Mouse (Mus musculus): ENCODE data around the gene Irgc1. TPM values are rescaled to one million over a fixed set of nuclear protein-coding genes. Genes with fewer than 3 reads are reported as not detected.
A peak's percentile ranks its signal among the peaks of the same experiment; 100 is the strongest.

Gene Irgc1
- polyA plus RNA-seq, 1 experiment from 2014 or later: not detected

DNA sequence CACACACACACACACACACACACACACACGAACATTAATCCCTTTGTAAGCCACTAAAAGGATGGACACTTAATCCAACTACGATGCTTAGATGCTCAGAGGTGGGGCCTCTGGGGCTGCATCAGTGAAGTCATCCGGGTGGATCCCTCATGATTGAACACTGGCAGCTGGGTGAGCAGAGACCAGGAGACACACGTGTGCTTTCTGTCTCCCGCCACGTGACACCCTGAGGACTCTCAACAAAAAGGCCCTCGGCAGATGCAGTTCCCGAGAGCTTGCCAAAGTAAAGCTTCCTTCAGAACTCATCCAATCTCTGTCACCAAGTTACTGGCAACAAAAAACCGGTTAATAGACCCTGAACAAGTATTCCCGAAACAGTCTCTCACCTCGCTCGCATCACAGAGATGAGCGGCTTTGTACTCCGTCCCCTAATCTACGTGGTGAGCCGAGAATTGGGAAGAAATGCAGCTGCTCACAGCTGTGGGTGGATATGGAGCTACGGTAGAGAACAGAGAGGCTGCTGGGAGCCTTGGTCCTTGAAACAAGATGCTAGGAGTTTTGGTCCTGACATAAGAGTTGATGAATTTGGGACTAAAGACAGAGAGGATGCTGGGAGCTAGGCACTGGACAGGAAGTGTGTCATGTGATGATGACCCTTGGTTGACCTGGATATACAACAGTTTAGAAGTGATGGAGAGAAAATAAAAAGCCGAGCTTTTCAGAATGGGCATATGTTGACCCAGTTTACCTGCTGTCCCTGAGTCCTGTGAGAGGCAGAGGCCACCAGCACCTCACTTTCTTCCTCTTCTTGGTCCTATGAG, 28.2 kb upstream of the Irgc1 start:
- H3K9ac ChIP-seq (ENCODE audit: low read depth, low read length): no peak overlapping the region
- TF ChIP-seq CTCF (IDR thresholded peaks at IDR 0.05; ENCODE audit: low read depth): no peak
- WGBS: 56% methylated on average over 18 of the region's 18 CpGs
- no peak overlapping the region for H3K27ac ChIP-seq (ENCODE audit: low read depth, low read length)
- H3K4me2 ChIP-seq (replicated peaks; ENCODE audit: low read depth): no peak overlapping the region; the same call in 1 of the 2 replicates
- H3K4me3 ChIP-seq (ENCODE audit: low read depth, low read length): no peak overlapping the region; the same call in 1 of the 2 replicates
- ATAC-seq: no peak
- H3K4me1 ChIP-seq (replicated peaks; ENCODE audit: control insufficient read depth, insufficient read depth, low read length): no peaks in the 10 kb centered on the region
- H3K27me3 ChIP-seq (replicated peaks; ENCODE audit: control insufficient read depth, insufficient read depth, low read length): peaks cover 26% of the 10 kb centered on the region
- no peaks in the 10 kb centered on the region for H3K9me3 ChIP-seq (ENCODE audit: control insufficient read depth)
- no peaks in the 10 kb centered on the region for H3K36me3 ChIP-seq (ENCODE audit: control insufficient read depth, insufficient read depth)

DNA sequence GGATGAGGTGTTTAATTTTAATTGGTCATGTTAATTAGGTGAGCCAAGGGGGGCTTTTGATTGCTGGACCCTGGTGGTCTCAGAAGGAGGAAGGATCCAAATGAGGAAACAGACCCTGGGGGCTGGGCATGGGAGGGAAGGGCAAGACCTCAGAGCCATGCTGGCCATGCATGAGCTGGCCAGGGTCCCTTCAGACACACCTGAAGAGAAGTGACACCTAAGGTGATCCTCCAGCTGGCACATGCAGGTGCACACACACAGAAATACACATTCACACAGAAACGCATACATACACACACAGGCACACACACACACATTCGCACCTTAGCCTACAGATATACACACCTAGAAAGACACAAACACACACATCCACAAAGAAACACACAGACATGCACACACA, 27.6 kb upstream of the Irgc1 start:
- Histone ChIP-seq H3K9me3 (ENCODE audit: control insufficient read depth) (no peaks in the 10 kb centered on the region), H3K27me3 (replicated peaks; ENCODE audit: control insufficient read depth, insufficient read depth, low read length) (peaks cover 26% of the 10 kb centered on the region), H3K27ac (ENCODE audit: low read depth, low read length) (no peak overlapping the region), H3K36me3 (ENCODE audit: control insufficient read depth, insufficient read depth) (no peaks in the 10 kb centered on the region), H3K4me1 (replicated peaks; ENCODE audit: control insufficient read depth, insufficient read depth, low read length) (no peaks in the 10 kb centered on the region), H3K4me2 (replicated peaks; ENCODE audit: low read depth) (no peak overlapping the region), H3K9ac (ENCODE audit: low read depth, low read length) (no peak overlapping the region), H3K4me3 (ENCODE audit: low read depth, low read length) (no peak overlapping the region)
- TF ChIP-seq CTCF (IDR thresholded peaks at IDR 0.05; ENCODE audit: low read depth): no peak
- 92% methylated on average over 2 of the region's 2 CpGs for WGBS
- no peak for ATAC-seq

DNA sequence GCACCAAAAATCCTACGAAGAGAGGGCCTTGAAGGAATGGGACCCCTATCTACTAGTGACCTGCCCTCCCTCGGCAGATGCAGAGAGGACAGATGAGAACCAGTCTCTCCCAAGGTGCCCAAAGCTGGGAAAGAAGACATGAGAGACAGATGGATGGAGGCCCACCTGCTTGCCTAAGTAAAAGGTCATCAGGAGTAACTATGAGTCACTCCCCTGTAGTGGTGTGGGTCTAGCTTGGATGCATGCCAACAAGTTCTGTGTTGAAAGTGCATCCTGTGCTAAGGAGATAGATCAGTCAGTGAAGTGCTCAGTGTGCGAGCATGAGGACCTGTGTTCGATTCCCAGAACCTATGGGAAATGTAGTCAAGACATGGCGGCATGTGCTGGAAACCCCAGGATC, 26.8 kb upstream of the Irgc1 start:
- no peak overlapping the region for H3K4me2 ChIP-seq (replicated peaks; ENCODE audit: low read depth)
- 85% methylated on average over 5 of the region's 5 CpGs for WGBS
- no peaks in the 10 kb centered on the region for H3K9me3 ChIP-seq (ENCODE audit: control insufficient read depth)
- H3K9ac ChIP-seq (ENCODE audit: low read depth, low read length): no peak overlapping the region
- no peak overlapping the region for H3K4me3 ChIP-seq (ENCODE audit: low read depth, low read length)
- no peak for TF ChIP-seq CTCF (IDR thresholded peaks at IDR 0.05; ENCODE audit: low read depth)
- peaks cover 24% of the 10 kb centered on the region for H3K27me3 ChIP-seq (replicated peaks; ENCODE audit: control insufficient read depth, insufficient read depth, low read length)
- ATAC-seq: no peak
- H3K4me1 ChIP-seq (replicated peaks; ENCODE audit: control insufficient read depth, insufficient read depth, low read length): no peaks in the 10 kb centered on the region
- H3K27ac ChIP-seq (ENCODE audit: low read depth, low read length): no peak overlapping the region
- no peaks in the 10 kb centered on the region for H3K36me3 ChIP-seq (ENCODE audit: control insufficient read depth, insufficient read depth)

GRCm38 (mm10) chr7:24476856-24477255, 24.8 kb upstream of the Irgc1 start:
- TF ChIP-seq CTCF (IDR thresholded peaks at IDR 0.05; ENCODE audit: low read depth): no peak
- WGBS: 90% methylated on average over 7 of the region's 7 CpGs
- H3K27ac ChIP-seq (ENCODE audit: low read depth, low read length): no peak overlapping the region

DNA sequence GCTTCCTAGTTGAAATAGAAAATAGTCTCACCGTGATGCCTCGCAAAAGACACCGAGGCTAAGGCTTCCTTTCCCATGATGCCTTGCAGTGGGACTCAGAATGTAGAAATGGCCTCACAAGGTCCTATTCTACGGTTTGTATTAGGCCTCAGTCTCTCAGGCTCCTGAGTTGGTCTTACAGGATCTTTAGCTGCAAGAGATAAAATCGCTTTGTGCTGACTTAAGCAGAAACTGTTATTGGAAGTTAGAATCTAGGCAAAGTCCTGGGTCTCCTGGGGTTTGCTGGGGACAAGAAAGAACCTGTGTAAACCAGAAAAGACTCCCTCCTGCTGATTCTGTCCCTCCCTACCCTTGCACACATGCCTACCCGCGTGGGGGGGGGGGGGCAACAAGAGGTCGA, 24.2 kb upstream of the Irgc1 start:
- no peak overlapping the region for H3K9ac ChIP-seq (ENCODE audit: low read depth, low read length)
- H3K4me1 ChIP-seq (replicated peaks; ENCODE audit: control insufficient read depth, insufficient read depth, low read length): no peaks in the 10 kb centered on the region
- H3K9me3 ChIP-seq (ENCODE audit: control insufficient read depth): no peaks in the 10 kb centered on the region
- H3K4me3 ChIP-seq (ENCODE audit: low read depth, low read length): no peak overlapping the region
- no peak overlapping the region for H3K27ac ChIP-seq (ENCODE audit: low read depth, low read length)
- ATAC-seq: no peak
- H3K36me3 ChIP-seq (ENCODE audit: control insufficient read depth, insufficient read depth): no peaks in the 10 kb centered on the region
- peaks cover 6% of the 10 kb centered on the region for H3K27me3 ChIP-seq (replicated peaks; ENCODE audit: control insufficient read depth, insufficient read depth, low read length)
- H3K4me2 ChIP-seq (replicated peaks; ENCODE audit: low read depth): no peak overlapping the region
- TF ChIP-seq CTCF (IDR thresholded peaks at IDR 0.05; ENCODE audit: low read depth): no peak
- 80% methylated on average over 8 of the region's 8 CpGs for WGBS

More at GRCm38 (mm10) chr7:24476856-24477255, 24.8 kb upstream of the Irgc1 start:
- Histone ChIP-seq H3K9me3 (ENCODE audit: control insufficient read depth) (no peaks in the 10 kb centered on the region), H3K4me1 (replicated peaks; ENCODE audit: control insufficient read depth, insufficient read depth, low read length) (no peaks in the 10 kb centered on the region), H3K4me2 (replicated peaks; ENCODE audit: low read depth) (no peak overlapping the region), H3K36me3 (ENCODE audit: control insufficient read depth, insufficient read depth) (no peaks in the 10 kb centered on the region), H3K27me3 (replicated peaks; ENCODE audit: control insufficient read depth, insufficient read depth, low read length) (peaks cover 11% of the 10 kb centered on the region), H3K9ac (ENCODE audit: low read depth, low read length) (no peak overlapping the region), H3K4me3 (ENCODE audit: low read depth, low read length) (no peak overlapping the region)
- ATAC-seq: no peak

DNA sequence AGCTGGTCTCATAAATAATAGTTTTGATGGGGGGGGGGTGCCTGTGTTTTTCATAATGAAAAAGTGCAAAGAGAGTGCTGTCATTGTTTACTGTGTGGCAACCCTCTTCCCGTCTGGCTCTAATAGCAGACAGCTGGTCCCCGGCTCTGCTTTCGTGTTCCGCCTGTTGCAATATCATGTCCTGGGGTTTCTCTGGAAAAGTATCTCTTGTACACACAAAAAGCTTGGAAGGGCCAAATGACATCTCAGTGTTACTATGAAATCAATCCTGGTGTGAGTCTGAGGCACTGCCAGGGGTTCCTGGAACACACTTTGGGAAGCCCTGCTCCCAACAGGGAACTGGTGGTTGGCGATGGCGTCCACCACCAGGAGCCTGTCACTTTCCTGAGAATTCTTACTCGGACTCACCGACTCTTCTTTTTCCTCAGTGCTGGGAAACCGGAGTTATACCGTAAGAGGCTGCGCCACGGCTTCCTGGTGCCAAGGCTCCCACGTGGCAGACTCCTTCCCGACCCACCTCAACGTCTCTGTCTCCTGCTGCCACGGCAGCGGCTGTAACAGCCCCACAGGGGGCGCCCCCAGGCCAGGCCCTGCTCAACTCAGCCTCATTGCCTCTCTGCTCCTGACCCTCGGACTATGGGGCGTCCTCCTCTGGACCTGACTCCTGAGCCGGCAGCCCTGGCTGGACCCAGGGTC, 22.9 kb upstream of the Irgc1 start:
- no peaks in the 10 kb centered on the region for H3K4me1 ChIP-seq (replicated peaks; ENCODE audit: control insufficient read depth, insufficient read depth, low read length)
- 54% methylated on average over 21 of the region's 21 CpGs for WGBS
- H3K27me3 ChIP-seq (replicated peaks; ENCODE audit: control insufficient read depth, insufficient read depth, low read length): no peaks in the 10 kb centered on the region
- ATAC-seq: no peak
- H3K4me2 ChIP-seq (replicated peaks; ENCODE audit: low read depth): no peak overlapping the region
- TF ChIP-seq CTCF (IDR thresholded peaks at IDR 0.05; ENCODE audit: low read depth): peak; percentile 40
- H3K36me3 ChIP-seq (ENCODE audit: control insufficient read depth, insufficient read depth): no peaks in the 10 kb centered on the region
- no peaks in the 10 kb centered on the region for H3K9me3 ChIP-seq (ENCODE audit: control insufficient read depth)
- H3K4me3 ChIP-seq (ENCODE audit: low read depth, low read length): no peak overlapping the region
- H3K27ac ChIP-seq (ENCODE audit: low read depth, low read length): no peak overlapping the region
- no peak overlapping the region for H3K9ac ChIP-seq (ENCODE audit: low read depth, low read length)

All from intestine, postnatal 0 days (tissue).